Mouse (Mus musculus): ENCODE results near the gene Ctsa.
"Not testable (repeated sequence)": the region's sequence is repeated elsewhere in the genome, so short reads cannot be mapped to it uniquely, and the experiment has no call there.

Gene Ctsa

GRCm38 (mm10) chr2:164805332-164805718 lies 27.3 kb upstream of the Ctsa start:
- DNase-seq: no peak

GRCm38 (mm10) chr2:164806614-164807013 lies 26.1 kb upstream of the Ctsa start:
- DNase-seq: no peak

DNA sequence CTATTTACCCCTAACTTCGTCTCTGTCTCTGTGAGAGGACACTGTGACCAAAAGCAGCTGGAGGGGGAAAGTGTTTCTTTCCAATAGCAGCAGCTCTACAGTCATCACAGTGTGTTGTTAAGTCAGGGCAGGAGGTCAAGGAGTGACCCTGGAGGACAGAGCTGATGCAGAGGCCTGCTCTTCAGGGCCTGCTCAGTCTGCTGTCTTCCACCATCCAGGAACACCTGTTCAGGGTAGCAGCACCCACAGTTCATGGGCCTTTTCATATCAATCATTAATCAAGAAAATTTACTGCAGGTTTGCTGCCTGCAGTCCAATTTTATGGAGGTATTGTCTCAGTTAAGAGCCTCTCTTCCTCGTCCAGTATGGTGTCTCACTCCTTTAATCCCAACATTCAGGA lies 19.1 kb upstream of the Ctsa start:
- DNase-seq: no peak

DNA sequence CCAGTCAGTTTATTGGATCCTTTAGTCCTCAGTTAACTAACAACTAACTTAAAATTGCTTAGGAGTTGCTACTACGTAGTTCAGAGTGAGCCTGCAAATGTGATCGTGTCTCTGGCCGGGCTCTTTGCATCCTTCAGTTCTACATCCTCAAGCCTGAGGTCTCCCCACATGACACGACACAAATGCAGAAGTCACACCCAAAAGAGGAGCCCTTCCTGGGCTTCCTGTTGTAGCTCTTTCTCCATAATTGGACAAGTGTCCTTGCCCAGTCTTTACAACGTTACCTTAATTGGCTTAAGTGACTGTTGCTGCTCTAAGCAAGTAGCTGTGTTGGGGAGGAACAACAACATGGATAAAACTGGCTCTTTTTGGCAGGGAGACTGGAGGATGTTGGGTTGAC lies 17.3 kb upstream of the Ctsa start:
- no peak for DNase-seq

GRCm38 (mm10) chr2:164815821-164816220 lies 16.9 kb upstream of the Ctsa start:
- DNase-seq: no peak

- no peak for DNase-seq
These were observed 15.5 kb upstream of the Ctsa start for GRCm38 (mm10) chr2:164817206-164817605.

- DNase-seq: no peak
These were observed 15.0 kb upstream of the Ctsa start for GRCm38 (mm10) chr2:164817703-164818102.

DNA sequence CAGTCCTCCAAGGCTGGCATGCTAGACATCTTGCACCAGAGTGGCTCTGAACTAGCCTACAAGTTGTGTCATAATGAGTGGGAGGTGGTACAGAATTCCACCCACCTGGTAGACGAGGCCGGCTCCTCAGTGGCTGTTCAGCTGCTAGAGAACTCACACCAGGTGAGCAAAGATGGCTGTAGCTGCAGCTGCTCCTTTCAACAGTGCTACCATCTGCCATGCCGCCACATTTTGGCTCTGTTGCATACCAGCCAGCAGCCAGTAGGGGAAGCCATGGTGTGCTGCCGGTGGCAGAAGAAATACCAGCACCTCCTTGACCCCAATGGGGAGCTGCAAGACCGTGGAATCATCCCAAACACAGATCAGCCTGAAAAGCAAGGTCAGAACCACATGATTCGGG lies 11.6 kb upstream of the Ctsa start:
- no peak for DNase-seq

- peak; percentile 100 for DNase-seq
These were observed 10.0 kb upstream of the Ctsa start, which contains the start of gene Zswim1 for GRCm38 (mm10) chr2:164822636-164823165. Zswim1 (plus strand) TSS chr2:164822686.

DNA sequence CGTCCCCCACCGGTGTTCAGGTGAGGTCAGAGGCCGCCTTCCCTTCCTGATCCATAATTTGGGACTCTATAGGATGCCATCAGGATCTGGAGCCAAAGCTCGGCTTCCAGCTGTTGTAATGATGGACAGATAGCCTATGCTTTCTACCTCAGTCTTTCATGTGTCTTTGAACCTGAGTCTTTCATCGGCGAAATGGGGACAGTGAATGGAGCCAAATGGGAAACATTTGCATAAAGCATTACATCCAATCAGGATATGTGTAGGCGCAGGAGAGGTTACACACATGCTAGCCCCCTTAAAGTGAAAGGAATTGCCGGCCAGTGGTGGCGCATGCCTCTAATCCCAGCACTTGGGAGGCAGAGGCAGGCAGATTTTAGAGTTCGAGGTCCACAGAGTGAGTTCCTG lies 9.5 kb upstream of the Ctsa start:
- no peak for DNase-seq

GRCm38 (mm10) chr2:164823969-164824368 lies 8.7 kb upstream of the Ctsa start:
- DNase-seq: no peak

DNA sequence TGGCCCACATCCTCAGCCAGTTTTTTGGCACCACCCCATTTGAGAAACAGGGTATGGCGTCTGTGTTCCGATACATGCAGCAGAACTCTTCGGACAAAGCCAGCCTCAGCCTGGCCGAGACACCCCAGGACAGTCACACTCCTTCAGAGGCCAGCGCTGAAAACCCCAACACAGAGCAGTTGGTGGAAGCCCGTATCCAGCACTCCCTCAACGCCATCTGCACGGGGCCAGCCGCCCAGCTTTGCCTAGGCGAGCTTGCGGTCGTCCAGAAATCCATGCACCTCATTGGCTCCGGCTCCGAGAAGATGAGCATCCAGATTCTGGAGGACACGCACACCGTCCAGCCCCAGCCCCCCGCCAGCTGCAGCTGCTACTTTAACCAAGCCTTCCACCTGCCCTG lies 7.2 kb upstream of the Ctsa start:
- DNase-seq: no peak

DNA sequence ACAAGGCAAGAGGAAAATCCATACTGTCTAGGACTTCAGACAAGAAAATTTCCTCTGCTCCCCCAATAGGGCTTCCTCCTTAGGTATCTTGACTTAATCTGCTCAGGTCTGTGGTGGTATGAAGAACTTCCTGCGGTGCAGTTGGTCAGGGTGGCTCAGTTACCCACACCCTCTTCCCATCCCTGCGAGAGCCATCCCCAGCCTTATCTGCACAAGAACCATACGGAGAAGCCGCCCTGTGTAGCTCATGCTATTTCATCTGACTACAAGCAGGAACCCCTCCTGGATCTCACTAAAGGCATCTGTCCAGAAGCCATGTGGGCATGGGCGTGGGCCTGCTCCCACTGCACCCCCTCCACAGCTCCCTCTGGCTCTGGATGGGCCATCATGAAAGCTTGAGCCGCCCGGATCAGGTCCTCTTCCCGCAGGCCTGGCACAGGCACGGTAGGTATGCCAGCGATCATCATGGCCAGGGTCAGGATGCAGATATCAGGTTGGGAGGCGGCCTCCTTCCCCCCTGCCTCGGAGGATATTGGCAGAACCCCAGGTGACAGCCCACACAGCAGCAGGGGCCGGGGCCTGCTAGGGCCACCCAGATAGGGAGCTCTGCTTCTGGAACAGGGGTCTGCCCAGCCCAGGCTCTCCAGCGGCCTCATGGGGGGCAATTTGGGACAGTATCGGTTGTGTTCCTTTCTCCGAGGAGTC lies 5.4 kb upstream of the Ctsa start:
- no peak for DNase-seq

GRCm38 (mm10) chr2:164828437-164828836 lies 4.2 kb upstream of the Ctsa start, which contains the start of gene Spata25:
Spata25 (minus strand) TSS chr2:164828537.
- DNase-seq: no peak

DNA sequence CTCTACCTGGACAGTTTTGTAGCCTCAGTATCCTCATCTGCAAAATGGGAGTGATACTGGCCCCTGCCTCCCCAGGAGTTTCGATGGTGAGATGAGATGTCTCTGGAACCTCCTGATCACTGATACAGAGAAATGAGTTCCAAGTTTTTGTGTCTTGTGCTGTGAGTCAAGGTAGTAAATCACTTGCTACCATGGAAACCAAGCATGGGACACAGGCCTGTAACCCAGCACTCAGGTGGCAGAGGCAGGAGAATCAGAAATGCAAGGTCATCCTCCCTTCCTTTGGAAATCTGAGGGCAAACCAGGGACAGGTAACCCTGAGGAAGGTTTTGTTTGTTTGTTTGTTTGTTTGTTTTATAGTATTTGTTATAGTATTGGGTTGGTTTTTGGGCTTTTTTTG lies 3.6 kb upstream of the Ctsa start:
- DNase-seq: no peak

DNA sequence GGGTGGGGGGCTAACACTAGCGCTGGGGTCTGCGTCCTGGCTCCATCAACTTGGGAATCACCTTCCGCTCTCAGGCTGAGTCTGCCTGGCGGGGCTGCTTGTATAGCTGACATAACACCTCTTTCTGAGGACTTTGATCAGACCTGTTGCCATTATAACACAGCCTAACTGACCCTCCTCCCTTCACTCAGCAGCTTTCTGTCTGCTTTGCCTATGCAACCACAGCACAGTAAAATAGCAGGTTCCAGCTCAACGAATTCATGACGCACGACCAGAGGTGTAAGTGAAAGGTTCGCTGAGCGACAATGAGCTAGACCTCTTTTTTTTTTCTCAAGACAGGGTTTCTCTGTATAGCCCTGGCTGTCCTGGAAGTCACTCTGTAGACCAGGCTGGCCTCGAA lies 1.6 kb upstream of the Ctsa start:
- no peak for DNase-seq

GRCm38 (mm10) chr2:164832032-164832747 lies 483 bp upstream of the Ctsa start:
- no peak for DNase-seq

- DNase-seq: peak; percentile 88
These were observed 764 bp downstream of the Ctsa start, which contains the start of gene Neurl2 for GRCm38 (mm10) chr2:164833314-164833959. Neurl2 (minus strand) TSS chr2:164833456.

GRCm38 (mm10) chr2:164834531-164834930 lies 1.9 kb downstream of the Ctsa start:
- DNase-seq: peak; percentile 49

GRCm38 (mm10) chr2:164835164-164835563 lies 2.5 kb downstream of the Ctsa start:
- no peak for DNase-seq

DNA sequence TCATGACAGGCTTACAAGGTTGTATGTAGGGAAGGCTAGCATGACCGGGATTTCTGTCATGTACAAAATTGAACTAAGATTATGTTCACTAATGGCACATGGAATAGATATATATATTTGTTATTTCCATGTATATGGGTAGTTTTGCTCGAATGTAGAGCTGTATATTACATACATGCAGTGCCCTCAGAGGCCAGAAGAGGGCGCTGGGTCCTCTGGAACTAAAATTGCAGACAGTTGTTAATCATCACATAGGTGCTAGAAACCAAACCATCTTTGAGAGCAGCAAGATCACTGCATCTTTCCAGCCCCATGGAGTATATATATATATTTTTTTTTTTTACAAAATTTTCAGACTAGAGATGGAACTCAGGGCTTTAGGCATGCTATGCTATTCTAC lies 13.1 kb downstream of the Ctsa start:
- peak; percentile 31 for DNase-seq

GRCm38 (mm10) chr2:164850061-164850460 lies 17.4 kb downstream of the Ctsa start:
- DNase-seq: peak; percentile 49

DNA sequence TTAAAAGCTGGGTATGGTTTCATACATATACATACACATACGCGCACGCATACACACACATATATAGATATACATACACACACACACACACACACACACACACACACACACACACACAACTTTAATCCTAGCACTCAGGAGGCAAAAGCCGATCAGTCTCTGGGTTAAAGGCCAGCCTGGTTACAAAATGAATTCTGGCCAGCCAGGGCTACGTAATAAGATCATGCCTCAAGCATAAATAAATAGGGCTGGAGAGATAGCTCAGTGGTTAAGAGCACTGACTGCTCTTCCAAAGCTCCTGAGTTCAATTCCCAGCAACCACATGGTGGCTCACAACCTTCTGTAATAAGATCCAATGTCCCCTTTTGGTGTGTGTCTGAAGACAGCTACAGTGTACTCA lies 22.9 kb downstream of the Ctsa start:
- not testable (repeated sequence) for DNase-seq
